Mouse (Mus musculus) ES-Bruce4 (cell line): Measurements from ENCODE around the gene Cetn3. TPM values are rescaled to one million over a fixed set of nuclear protein-coding genes. Genes with fewer than 3 reads are reported as not detected.

Experiments used
- H3K27ac ChIP-seq: 2 replicates; pipeline ENCODE4 v1.5.1; 2012; ENCODE audit warnings: low read length, inconsistent platforms; ENCODE audit not compliant: insufficient read depth
- H3K27me3 ChIP-seq: 2 replicates; pipeline ENCODE4 v1.6.1; 2012; ENCODE audit warnings: mild to moderate bottlenecking, low read length, inconsistent platforms; ENCODE audit not compliant: control insufficient read depth, poor library complexity, insufficient read depth, severe bottlenecking
- H3K36me3 ChIP-seq: 2 replicates; pipeline ENCODE4 v1.6.1; 2012; ENCODE audit warnings: inconsistent platforms, mild to moderate bottlenecking, low read length, moderate library complexity; ENCODE audit not compliant: control insufficient read depth, poor library complexity, insufficient read depth, severe bottlenecking
- H3K4me1 ChIP-seq: one replicate; pipeline ENCODE4 v1.8.1; 2011; ENCODE audit warnings: low read length; ENCODE audit not compliant: control insufficient read depth, insufficient read depth
- H3K4me3 ChIP-seq: 2 replicates; pipeline ENCODE4 v1.5.1; 2011; ENCODE audit warnings: low read depth, mild to moderate bottlenecking, low read length
- H3K9ac ChIP-seq: 2 replicates; pipeline ENCODE4 v1.6.1; 2012; ENCODE audit warnings: low read depth, mild to moderate bottlenecking, inconsistent platforms; ENCODE audit not compliant: poor library complexity, severe bottlenecking
- H3K9me3 ChIP-seq: replicated peaks from 2 replicates; pipeline ENCODE4 v1.6.1; 2012; ENCODE audit warnings: mild to moderate bottlenecking, low read length, inconsistent platforms; ENCODE audit not compliant: control insufficient read depth, poor library complexity, insufficient read depth, severe bottlenecking
- CTCF ChIP-seq: IDR thresholded peaks from one replicate; pipeline ENCODE4 v1.8.1; 2011; ENCODE audit warnings: low read depth, low read length
- EP300 ChIP-seq: IDR thresholded peaks from 2 replicates; pipeline ENCODE4 v1.6.1; 2011; ENCODE audit warnings: low read depth, low read length; ENCODE audit not compliant: insufficient read depth
- POLR2A ChIP-seq: IDR thresholded peaks from one replicate; pipeline ENCODE4 v1.8.1; 2011; ENCODE audit warnings: low read length; ENCODE audit not compliant: insufficient read depth
- polyA plus RNA-seq: library from polyadenylated mRNA; stranded (reverse); fragments of >200 nt; gene quantifications from 2 replicates; pipeline ENCODE4 v1.2.4, GENCODE M21; 2011; ENCODE audit warnings: low read depth; ENCODE audit not compliant: missing spikeins, insufficient read depth, insufficient read length

Gene Cetn3
- polyA plus RNA-seq, 1 experiment: 198 TPM

GRCm38 (mm10) chr13:81793850-81794249, 11.0 kb downstream of the Cetn3 start:
- Histone ChIP-seq H3K27me3 (no peaks in the 10 kb centered on the region), H3K4me3 (no peak overlapping the region), H3K27ac (no peak overlapping the region), H3K9me3 (no peaks in the 10 kb centered on the region), H3K36me3 (peaks cover 8% of the 10 kb centered on the region), H3K9ac (no peak overlapping the region), H3K4me1 (no peaks in the 10 kb centered on the region)
- TF ChIP-seq EP300 (no peak), CTCF (no peak), POLR2A (no peak)

GRCm38 (mm10) chr13:81801121-81801520, 18.2 kb downstream of the Cetn3 start:
- no peaks in the 10 kb centered on the region for H3K9me3 ChIP-seq
- no peaks in the 10 kb centered on the region for H3K4me1 ChIP-seq
- no peak overlapping the region for H3K9ac ChIP-seq
- no peak for TF ChIP-seq POLR2A
- TF ChIP-seq EP300: no peak
- no peak for TF ChIP-seq CTCF
- H3K36me3 ChIP-seq: no peaks in the 10 kb centered on the region
- H3K27ac ChIP-seq: no peak overlapping the region
- H3K27me3 ChIP-seq: no peaks in the 10 kb centered on the region
- H3K4me3 ChIP-seq: no peak overlapping the region

DNA sequence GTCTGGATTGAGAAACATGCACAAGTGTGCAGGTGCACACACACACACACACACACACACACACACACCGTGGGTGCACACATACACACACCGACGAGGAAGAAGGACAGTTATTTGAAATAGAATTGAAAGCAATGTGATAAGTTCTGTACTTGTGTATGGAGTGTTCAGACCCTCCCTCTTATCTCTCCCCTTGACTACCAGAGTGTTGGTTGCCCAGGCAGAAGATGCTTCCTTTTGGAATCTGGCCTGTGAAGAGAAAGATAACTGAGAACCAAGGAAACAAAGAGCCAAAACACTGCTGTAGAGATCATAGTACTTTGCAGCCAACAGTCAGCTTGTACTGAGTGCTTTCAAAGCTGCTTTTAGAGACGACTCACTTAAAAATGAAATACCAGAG, 20.8 kb downstream of the Cetn3 start:
- no peaks in the 10 kb centered on the region for H3K27me3 ChIP-seq
- H3K9me3 ChIP-seq: no peaks in the 10 kb centered on the region
- H3K36me3 ChIP-seq: no peaks in the 10 kb centered on the region
- H3K27ac ChIP-seq: no peak overlapping the region
- H3K9ac ChIP-seq: no peak overlapping the region
- TF ChIP-seq CTCF (no peak), EP300 (no peak), POLR2A (no peak)
- no peaks in the 10 kb centered on the region for H3K4me1 ChIP-seq
- H3K4me3 ChIP-seq: no peak overlapping the region

GRCm38 (mm10) chr13:81822750-81823149, 39.9 kb downstream of the Cetn3 start:
- Histone ChIP-seq H3K9me3 (no peaks in the 10 kb centered on the region), H3K27ac (no peak overlapping the region), H3K4me1 (no peaks in the 10 kb centered on the region), H3K4me3 (no peak overlapping the region), H3K27me3 (no peaks in the 10 kb centered on the region), H3K9ac (no peak overlapping the region), H3K36me3 (no peaks in the 10 kb centered on the region)
- TF ChIP-seq POLR2A (no peak), EP300 (no peak), CTCF (no peak)

DNA sequence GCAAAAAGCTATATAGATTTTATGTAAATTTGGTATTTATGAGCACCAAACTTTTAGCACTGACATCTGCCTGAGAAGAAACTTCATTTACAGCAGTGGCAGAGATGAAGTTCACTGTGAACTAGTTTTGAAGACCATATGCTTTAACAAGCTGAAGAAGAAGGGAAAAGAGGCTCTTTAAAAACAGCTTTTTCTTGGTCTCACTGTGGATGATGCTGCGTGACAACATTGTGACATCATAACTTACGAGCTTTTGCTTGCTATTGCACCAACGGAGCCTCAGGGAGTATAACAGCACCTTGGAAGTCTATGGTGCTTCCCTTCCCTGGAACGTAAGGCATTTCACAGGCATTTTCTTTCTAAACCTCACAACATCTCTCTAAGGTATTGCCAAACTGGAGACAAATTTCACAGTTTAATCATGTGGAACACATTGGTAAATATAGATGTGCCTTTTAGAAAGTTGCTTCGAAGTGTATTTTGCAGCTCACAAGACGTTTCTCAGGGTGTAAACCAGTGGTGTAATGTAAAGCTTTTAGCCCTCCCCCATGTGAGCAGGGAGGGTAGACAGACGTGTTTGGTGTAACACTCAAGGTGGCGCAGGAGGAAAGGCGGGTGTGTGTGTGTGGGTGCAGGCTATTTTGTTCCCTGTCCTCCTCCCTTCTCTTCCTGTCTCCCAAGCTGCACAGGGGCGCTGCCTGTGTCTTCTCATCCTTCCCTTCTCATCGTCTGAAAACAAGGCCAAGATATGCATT, 41.9 kb downstream of the Cetn3 start:
- no peak for TF ChIP-seq EP300
- no peak for TF ChIP-seq CTCF
- TF ChIP-seq POLR2A: no peak
- Histone ChIP-seq H3K4me3 (no peak overlapping the region), H3K9ac (no peak overlapping the region), H3K9me3 (no peaks in the 10 kb centered on the region), H3K27me3 (no peaks in the 10 kb centered on the region), H3K36me3 (no peaks in the 10 kb centered on the region), H3K4me1 (no peaks in the 10 kb centered on the region), H3K27ac (no peak overlapping the region)

GRCm38 (mm10) chr13:81828486-81828885, 45.6 kb downstream of the Cetn3 start:
- H3K27ac ChIP-seq: no peak overlapping the region

More at GRCm38 (mm10) chr13:81828486-81828885, 45.6 kb downstream of the Cetn3 start:
- H3K36me3 ChIP-seq: no peaks in the 10 kb centered on the region
- no peaks in the 10 kb centered on the region for H3K4me1 ChIP-seq
- H3K9me3 ChIP-seq: no peaks in the 10 kb centered on the region
- no peak overlapping the region for H3K9ac ChIP-seq
- H3K4me3 ChIP-seq: no peak overlapping the region
- H3K27me3 ChIP-seq: no peaks in the 10 kb centered on the region
- TF ChIP-seq POLR2A: no peak
